15 mouse cellular contexts compared by ENCODE assay signal in the genomic region with DNA sequence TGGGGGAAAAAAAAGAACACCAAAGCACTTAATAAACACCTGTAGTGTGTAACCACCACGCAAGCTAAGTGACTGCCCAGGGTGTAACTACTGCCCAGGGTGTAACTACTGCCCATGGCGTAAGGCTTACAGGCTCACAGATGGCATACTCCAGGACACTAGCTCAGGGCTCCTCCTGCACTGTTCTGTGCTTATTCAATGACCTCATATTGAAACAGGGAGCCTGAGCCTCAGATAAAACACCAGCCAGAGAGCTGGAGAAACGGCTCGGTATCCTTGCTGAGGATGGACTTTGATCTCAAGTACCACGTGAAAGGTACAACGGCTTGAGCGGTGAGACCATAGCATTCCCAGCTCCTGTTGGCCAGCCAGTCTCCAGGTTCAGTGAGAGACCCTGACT. TPM values are rescaled to one million over a fixed set of nuclear protein-coding genes. Genes with fewer than 3 reads are reported as not detected.
DNase-seq lines count a peak whose midpoint lies in the region; ATAC-seq lines count a peak whose summit lies in the region.
"Had no signal": no experiment of that assay in that cellular context is flagged by ENCODE, and none has a peak within 500 bp of the region (broad histone marks: within the 10 kb centered on the region; RNA-seq: fewer than 3 reads in every experiment).

No protein-coding gene starts in this region.

- no peak overlapping the region for H3K9ac ChIP-seq in intestine, embryonic 16.5 days (ENCODE audit: low read depth, low read length)
- H3K9ac ChIP-seq: forebrain, embryonic 13.5 days; heart, embryonic 15.5 days; hindbrain, embryonic 12.5 days; limb, embryonic 12.5 days; neural tube, embryonic 13.5 days had no signal

- peak; percentile 93 for ATAC-seq in intestine, embryonic 16.5 days
- ATAC-seq: forebrain, embryonic 13.5 days; lung, postnatal 0 days had no signal

- H3K4me1 ChIP-seq in intestine, embryonic 16.5 days (ENCODE audit: control insufficient read depth, insufficient read depth, low read length): peaks cover 8% of the 10 kb centered on the region; the same call in 1 of the 2 replicates

- H3K4me2 ChIP-seq in intestine, embryonic 16.5 days (ENCODE audit: low read depth, low read length): peak overlapping the region; percentile 33; the same call in 1 of the 2 replicates
- H3K4me2 ChIP-seq: forebrain, embryonic 13.5 days; heart, embryonic 15.5 days; hindbrain, embryonic 12.5 days; limb, embryonic 12.5 days; neural tube, embryonic 13.5 days had no signal

- peak; percentile 12 for DNase-seq in thymus, postnatal 0 days (ENCODE audit: low spot score)
- DNase-seq in thymus, postnatal 4 days: no peak
- peak; percentile 56 for DNase-seq in naive thymus-derived CD4-positive, alpha-beta T cell, adult 2 months (ENCODE audit: low read depth)
- no peak for DNase-seq in frontal cortex, adult 2 months (ENCODE audit: extremely low spot score in 1 of 2, low spot score in 1 of 2)
- no peak for DNase-seq in layer of hippocampus, postnatal 10 days (ENCODE audit: low spot score in 2 of 2)
- no peak for DNase-seq in ovary, adult 18-20 months (ENCODE audit: low spot score)
- DNase-seq: cerebellum, postnatal 10 days had no signal

- H3K27me3 ChIP-seq in intestine, embryonic 16.5 days (replicated peaks; ENCODE audit: control insufficient read depth, insufficient read depth, low read length): no peaks in the 10 kb centered on the region
- H3K27me3 ChIP-seq: CH12.LX; forebrain, embryonic 13.5 days; heart, embryonic 15.5 days; hindbrain, embryonic 12.5 days; limb, embryonic 12.5 days; neural tube, embryonic 13.5 days had no signal

- H3K36me3 ChIP-seq in intestine, embryonic 16.5 days (ENCODE audit: control insufficient read depth, insufficient read depth, low read length): peaks cover 8% of the 10 kb centered on the region
- H3K36me3 ChIP-seq: heart, embryonic 15.5 days had no signal

- no peak overlapping the region for H3K4me3 ChIP-seq in intestine, embryonic 16.5 days (ENCODE audit: low read length)
- H3K4me3 ChIP-seq: forebrain, embryonic 13.5 days; heart, embryonic 15.5 days; hindbrain, embryonic 12.5 days; limb, embryonic 12.5 days; neural tube, embryonic 13.5 days had no signal

- no peaks in the 10 kb centered on the region for H3K9me3 ChIP-seq in intestine, embryonic 16.5 days (ENCODE audit: control insufficient read depth, low read length)
- H3K9me3 ChIP-seq: forebrain, embryonic 13.5 days; heart, embryonic 15.5 days; hindbrain, embryonic 12.5 days; limb, embryonic 12.5 days; neural tube, embryonic 13.5 days had no signal

- peak overlapping the region; percentile 80 for H3K27ac ChIP-seq in intestine, embryonic 16.5 days (ENCODE audit: low read length)
- H3K27ac ChIP-seq: forebrain, embryonic 13.5 days; heart, embryonic 15.5 days; hindbrain, embryonic 12.5 days; limb, embryonic 12.5 days; neural tube, embryonic 13.5 days had no signal

- 62% methylated on average over 7 of the region's 7 CpGs for WGBS in intestine, embryonic 16.5 days

RNA-seq across cellular contexts. Expression of gene Mthfd2, which starts 13.7 kb away (rescaled TPM):
- polyA plus RNA-seq in thymus, postnatal 0 days (2015; fragmentation: Nextera tagmentation; extraction: Ambion mirVana): 40.7 and 48.6 TPM in 2 replicates
- polyA plus RNA-seq in intestine, embryonic 16.5 days (2015; fragmentation: Nextera tagmentation; extraction: Ambion mirVana): 36.4 and 43.5 TPM in 2 replicates
- polyA plus RNA-seq in frontal cortex, adult 2 months (2012; rRNA removed): 6.3 and 6.9 TPM in 2 replicates
- total RNA-seq in layer of hippocampus, postnatal 10 days (2021): 10 to 100 TPM; 10.3 to 11.3 TPM

RNA-seq across cellular contexts. Expression of gene Mob1a, which starts 13.8 kb away (rescaled TPM):
- polyA plus RNA-seq in thymus, postnatal 0 days (2015; fragmentation: Nextera tagmentation; extraction: Ambion mirVana): 71.5 and 73.4 TPM in 2 replicates
- 50.8 and 52.8 TPM in 2 replicates for polyA plus RNA-seq in intestine, embryonic 16.5 days (2015; fragmentation: Nextera tagmentation; extraction: Ambion mirVana)
- polyA plus RNA-seq in frontal cortex, adult 2 months (2012; rRNA removed): 16.3 and 19.2 TPM in 2 replicates
- 10 to 100 TPM; 24.2 to 25.0 TPM for total RNA-seq in layer of hippocampus, postnatal 10 days (2021)

RNA-seq across cellular contexts. Expression of gene Bola3, which starts 36.9 kb away (rescaled TPM):
- 216 and 226 TPM in 2 replicates for polyA plus RNA-seq in thymus, postnatal 0 days (2015; fragmentation: Nextera tagmentation; extraction: Ambion mirVana)
- polyA plus RNA-seq in intestine, embryonic 16.5 days (2015; fragmentation: Nextera tagmentation; extraction: Ambion mirVana): 173 and 186 TPM in 2 replicates
- 41.8 and 73.9 TPM in 2 replicates for polyA plus RNA-seq in frontal cortex, adult 2 months (2012; rRNA removed)
- total RNA-seq in layer of hippocampus, postnatal 10 days (2021): 10 to 100 TPM; 35.5 to 36.3 TPM

Comparison
In these comparisons a context has a peak if more than half of its experiments do, and no peak if none do; other contexts are left out.
1. DNase-seq: peak in thymus, postnatal 0 days (single experiment) and naive thymus-derived CD4-positive, alpha-beta T cell, adult 2 months (single experiment); none in thymus, postnatal 4 days (single experiment), frontal cortex, adult 2 months (0 of 2), layer of hippocampus, postnatal 10 days (0 of 2) and ovary, adult 18-20 months (single experiment).